Comparison of ENCODE assay signal across 11 mouse cellular contexts in the genomic region with DNA sequence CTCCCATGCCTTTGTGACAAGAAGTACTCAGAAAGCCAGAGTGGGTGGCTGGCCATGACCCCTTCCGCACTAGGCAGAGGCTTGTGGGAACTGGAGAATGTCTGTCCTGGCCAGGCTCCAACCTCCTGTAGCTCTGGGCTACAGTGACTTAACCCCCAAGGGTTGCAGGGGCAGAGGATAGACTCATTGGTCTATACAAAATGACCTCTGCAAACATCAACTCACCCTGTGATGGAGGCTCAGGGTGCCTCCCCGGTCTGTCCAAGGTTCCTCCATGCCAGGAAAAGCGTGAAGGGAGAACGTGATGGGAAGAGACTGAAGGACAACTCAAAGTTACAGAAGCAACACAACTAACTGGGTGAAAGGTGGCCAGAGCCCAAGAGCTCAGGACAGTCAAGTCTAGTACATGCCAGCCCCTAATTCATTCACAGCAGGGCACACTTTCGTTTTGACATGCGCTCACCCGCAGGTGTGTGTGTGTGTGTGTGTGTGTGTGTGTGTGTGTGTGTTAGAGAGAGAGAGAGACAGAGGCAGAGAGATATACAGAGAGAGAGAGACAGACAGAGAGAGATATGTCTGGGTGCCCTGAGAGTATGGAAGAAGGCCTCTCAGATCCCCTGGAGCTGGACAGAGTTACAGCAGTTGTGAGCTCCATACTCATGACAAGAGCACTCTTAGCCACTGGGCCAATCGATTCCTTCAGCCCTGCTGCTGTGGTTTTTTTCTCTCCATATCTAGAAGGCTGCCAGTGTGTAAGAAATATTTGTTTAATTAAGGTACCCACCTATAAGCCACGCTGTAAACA. TPM values are rescaled to one million over a fixed set of nuclear protein-coding genes. Genes with fewer than 3 reads are reported as not detected.
DNase-seq lines count a peak whose midpoint lies in the region; ATAC-seq and TF ChIP-seq lines count a peak whose summit lies in the region.
"Had no signal": no experiment of that assay in that cellular context is flagged by ENCODE, and none has a peak within 500 bp of the region (broad histone marks: within the 10 kb centered on the region; RNA-seq: fewer than 3 reads in every experiment).

No protein-coding gene starts in this region.

- peak; percentile 37; the same call in 1 of the 2 replicates for ATAC-seq in neural tube, embryonic 13.5 days (ENCODE audit: low read depth)
- ATAC-seq in liver, postnatal 0 days = peak; percentile 59

- H3K36me3 ChIP-seq in neural tube, embryonic 13.5 days = peaks cover 8% of the 10 kb centered on the region; the same call in 1 of the 2 replicates
- peaks cover 18% of the 10 kb centered on the region for H3K36me3 ChIP-seq in liver, postnatal 0 days (replicated peaks; ENCODE audit: insufficient read depth, low read length)
- H3K36me3 ChIP-seq: neural tube, embryonic 12.5 days had no signal

- no peaks in the 10 kb centered on the region for H3K9me3 ChIP-seq in neural tube, embryonic 13.5 days
- H3K9me3 ChIP-seq in liver, postnatal 0 days (ENCODE audit: low read length) = no peaks in the 10 kb centered on the region
- H3K9me3 ChIP-seq: neural tube, embryonic 12.5 days had no signal

- H3K27ac ChIP-seq in neural tube, embryonic 13.5 days (replicated peaks) = peak overlapping the region; percentile 71
- peak overlapping the region; percentile 87 for H3K27ac ChIP-seq in liver, postnatal 0 days (ENCODE audit: low read depth)
- H3K27ac ChIP-seq: forebrain, embryonic 10.5 days; neural tube, embryonic 12.5 days had no signal

- no peak overlapping the region for H3K4me3 ChIP-seq in neural tube, embryonic 13.5 days
- no peak overlapping the region for H3K4me3 ChIP-seq in liver, postnatal 0 days (ENCODE audit: low read depth, low read length)
- H3K4me3 ChIP-seq: forebrain, embryonic 10.5 days; neural tube, embryonic 12.5 days had no signal

- H3K9ac ChIP-seq in neural tube, embryonic 13.5 days = no peak overlapping the region
- H3K9ac ChIP-seq in liver, postnatal 0 days (replicated peaks) = no peak overlapping the region
- H3K9ac ChIP-seq: neural tube, embryonic 12.5 days had no signal

- 73% methylated on average over 9 of the region's 9 CpGs for WGBS in neural tube, embryonic 13.5 days
- 70% methylated on average over 9 of the region's 9 CpGs for WGBS in liver, postnatal 0 days (ENCODE audit: insufficient replicate concordance)

- peak; percentile 48 to 53 for DNase-seq in cerebellum, postnatal 10 days
- DNase-seq in cerebellum, adult 18-20 months = no peak
- DNase-seq in neural tube, embryonic 10.5 days (ENCODE audit: extremely low spot score, low spot score) = no peak
- peak; percentile 57 to 67 for DNase-seq in heart, postnatal 14 days
- no peak for DNase-seq in liver, postnatal 0 days
- no peak for DNase-seq in MN1 (ENCODE audit: low spot score)
- no peak for DNase-seq in left cerebral cortex, adult 8-10 months (ENCODE audit: low spot score in 2 of 2)
- DNase-seq: lung, postnatal 14 days had no signal

- no peak overlapping the region for H3K4me2 ChIP-seq in neural tube, embryonic 13.5 days
- H3K4me2 ChIP-seq in liver, postnatal 0 days (ENCODE audit: low read depth, low read length) = peak overlapping the region; percentile 13; the same call in 1 of the 2 replicates
- H3K4me2 ChIP-seq: neural tube, embryonic 12.5 days had no signal

- H3K4me1 ChIP-seq in neural tube, embryonic 13.5 days (replicated peaks) = peaks cover 41% of the 10 kb centered on the region
- H3K4me1 ChIP-seq in liver, postnatal 0 days (ENCODE audit: insufficient read depth) = peaks cover 36% of the 10 kb centered on the region
- H3K4me1 ChIP-seq: neural tube, embryonic 12.5 days had no signal

- no peak for TF ChIP-seq EP300 in liver, postnatal 0 days (IDR thresholded peaks at IDR 0.05; ENCODE audit: low read depth)

- H3K27me3 ChIP-seq in neural tube, embryonic 13.5 days = no peaks in the 10 kb centered on the region
- no peaks in the 10 kb centered on the region for H3K27me3 ChIP-seq in liver, postnatal 0 days (ENCODE audit: insufficient read depth, low read length)
- H3K27me3 ChIP-seq: neural tube, embryonic 12.5 days had no signal

- intact Hi-C loops in heart, postnatal 14 days (cut with DNase I) = no loop called here

- no peak for TF ChIP-seq CTCF in liver, postnatal 0 days (IDR thresholded peaks at IDR 0.05; ENCODE audit: low read depth)

RNA-seq across cellular contexts. Expression of gene Sh3bp5, which starts 37.9 kb away (rescaled TPM):
- polyA plus RNA-seq in neural tube, embryonic 13.5 days (2015; fragmentation: Nextera tagmentation; extraction: Ambion mirVana) = 134 and 139 TPM in 2 replicates
- 10 to 100 TPM; 44.4 to 47.3 TPM for total RNA-seq in heart, postnatal 14 days (2021)
- polyA plus RNA-seq in liver, postnatal 0 days (2015; fragmentation: Nextera tagmentation; extraction: Ambion mirVana) = 29.7 and 31.8 TPM in 2 replicates
- 10 to 100 TPM; 44.6 to 70.2 (median 56.1) TPM for total RNA-seq in left cerebral cortex, adult 8-10 months (2022)

Comparison
In these comparisons a context has a peak if more than half of its experiments do, and no peak if none do; other contexts are left out.
1. DNase-seq: peak in cerebellum, postnatal 10 days (2 of 2) and heart, postnatal 14 days (2 of 2); none in cerebellum, adult 18-20 months (0 of 2), neural tube, embryonic 10.5 days (single experiment), liver, postnatal 0 days (single experiment), MN1 (single experiment) and left cerebral cortex, adult 8-10 months (0 of 2).